Mouse (Mus musculus) liver, embryonic 16.5 days (tissue): ENCODE results near the gene Gm11116. TPM values are rescaled to one million over a fixed set of nuclear protein-coding genes. Genes with fewer than 3 reads are reported as not detected.
"Not testable (repeated sequence)": the region's sequence is repeated elsewhere in the genome, so short reads cannot be mapped to it uniquely, and the experiment has no call there.

Source experiments
- ATAC-seq: fragments of 200-750 bp; cut with Nextera tagmentation; 2 replicates; pipeline ENCODE4 v1.8.0; 2017; ENCODE audit warnings: low read depth, mild to moderate bottlenecking, moderate number of reproducible peaks, moderate library complexity
- H3K27ac ChIP-seq: fragments of 300-500 bp; sonication (generic); 2 replicates; pipeline ENCODE4 v1.5.1; 2014; ENCODE audit warnings: mild to moderate bottlenecking, low read length
- H3K27me3 ChIP-seq: fragments of 300-500 bp; sonication (generic); 2 replicates; pipeline ENCODE4 v1.6.1; 2014; ENCODE audit warnings: low read depth, low read length, mixed read lengths; ENCODE audit not compliant: control insufficient read depth, insufficient read depth
- H3K36me3 ChIP-seq: fragments of 300-500 bp; sonication (generic); 2 replicates; pipeline ENCODE4 v1.6.1; 2014; ENCODE audit warnings: mild to moderate bottlenecking; ENCODE audit not compliant: control insufficient read depth, insufficient read depth
- H3K4me1 ChIP-seq: fragments of 300-500 bp; sonication (generic); 2 replicates; pipeline ENCODE4 v1.6.1; 2014; ENCODE audit warnings: low read depth, low read length, mixed read lengths; ENCODE audit not compliant: control insufficient read depth
- H3K4me2 ChIP-seq: fragments of 300-500 bp; sonication (generic); 2 replicates; pipeline ENCODE4 v1.6.1; 2014; ENCODE audit warnings: low read depth, low read length, mixed read lengths
- H3K4me3 ChIP-seq: fragments of 300-500 bp; sonication (generic); 2 replicates; pipeline ENCODE4 v1.5.1; 2014; ENCODE audit warnings: low read depth, mild to moderate bottlenecking, low read length
- H3K9ac ChIP-seq: fragments of 300-500 bp; sonication (generic); 2 replicates; pipeline ENCODE4 v1.6.1; 2014; ENCODE audit warnings: low read depth, low read length
- H3K9me3 ChIP-seq: fragments of 300-500 bp; sonication (generic); replicated peaks from 2 replicates; pipeline ENCODE4 v1.6.1; 2016; ENCODE audit warnings: low read length; ENCODE audit not compliant: control insufficient read depth
- WGBS: fragments of 180-500 bp; shearing (Covaris S2); extraction: QIAGEN DNeasy Blood & Tissue Kit; methylation state at CpG from one replicate; pipeline ENCODE4 v1.1.7; 2014; ENCODE audit not compliant: insufficient replicate concordance; 5-methylcytosine and 5-hydroxymethylcytosine counted together
- polyA plus RNA-seq: library from polyadenylated mRNA; unstranded; fragments of >200 nt; fragmentation: Nextera tagmentation; extraction: Ambion mirVana; gene quantifications from 2 replicates; pipeline ENCODE4 v1.2.1, GENCODE M21; 2015

The Gm11116 gene
- not detected in 2 replicates for polyA plus RNA-seq

- no peaks in the 10 kb centered on the region for H3K9me3 ChIP-seq
- no peak within 1 kb of the TSS for H3K9ac ChIP-seq
- H3K4me3 ChIP-seq, result no peak within 1 kb of the TSS
- H3K27ac ChIP-seq, result no peak within 1 kb of the TSS
- no peaks in the 10 kb centered on the region for H3K4me1 ChIP-seq
- H3K4me2 ChIP-seq, result no peak within 1 kb of the TSS
- no peaks in the 10 kb centered on the region for H3K36me3 ChIP-seq
- no peak for ATAC-seq
- H3K27me3 ChIP-seq, result no peaks in the 10 kb centered on the region
- WGBS, result 44% methylated on average over 1 of the region's 1 CpGs
Measured at GRCm38 (mm10) chr5:88111430-88111829, at the start of gene Gm11116. TSS of gene Gm11116 (minus strand) at chr5:88111530.

DNA sequence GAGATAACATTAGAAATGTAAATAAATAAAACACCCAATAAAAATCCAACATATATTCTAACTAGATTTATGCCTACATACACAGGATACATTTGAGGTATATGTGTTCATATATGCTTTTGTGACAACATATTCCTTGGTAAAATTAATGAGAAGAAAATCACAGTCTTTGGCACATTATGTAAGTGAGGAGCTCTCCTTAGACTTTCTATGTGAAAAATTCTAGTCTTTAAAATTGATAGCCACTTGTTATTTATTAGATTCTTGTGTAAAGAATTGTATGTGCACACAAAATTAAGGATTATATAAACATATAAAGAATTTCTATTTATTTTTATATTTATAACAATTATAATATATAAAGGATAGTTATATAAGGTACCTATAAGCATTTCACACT lies 42.7 kb upstream of the Gm11116 start, which contains the start of gene Gm11115:
Gm11115 (minus strand) TSS at position 101 of the 400 bp plus-strand sequence.
- H3K4me1 ChIP-seq, result no peaks in the 10 kb centered on the region
- no peak within 1 kb of the TSS for H3K27ac ChIP-seq
- no peak for ATAC-seq
- no peak within 1 kb of the TSS for H3K9ac ChIP-seq
- no peaks in the 10 kb centered on the region for H3K9me3 ChIP-seq
- no peak within 1 kb of the TSS for H3K4me3 ChIP-seq
- H3K36me3 ChIP-seq, result no peaks in the 10 kb centered on the region
- no peak within 1 kb of the TSS for H3K4me2 ChIP-seq
- H3K27me3 ChIP-seq, result no peaks in the 10 kb centered on the region

GRCm38 (mm10) chr5:88086256-88086655 lies 25.1 kb downstream of the Gm11116 start, which contains the start of gene Smr2:
TSS of gene Smr2 (plus strand) at chr5:88086556.
- not testable (repeated sequence) for H3K27ac ChIP-seq, H3K9me3 ChIP-seq, H3K4me2 ChIP-seq, H3K9ac ChIP-seq, H3K4me1 ChIP-seq, H3K4me3 ChIP-seq, H3K36me3 ChIP-seq, ATAC-seq, H3K27me3 ChIP-seq

Other genes with a start within 250 kb of the Gm11116 start
- gene Odam, start 226.5 kb downstream of the Gm11116 start, polyA plus RNA-seq, result not detected in 2 replicates
- not detected in 2 replicates for gene Csn3, start 186.0 kb downstream of the Gm11116 start, polyA plus RNA-seq
- gene 2310003L06Rik, start 142.1 kb downstream of the Gm11116 start, polyA plus RNA-seq, result not detected in 2 replicates
- gene Gm28434, start 142.0 kb downstream of the Gm11116 start, polyA plus RNA-seq, result not detected in 2 replicates
- gene Cabs1, start 132.1 kb downstream of the Gm11116 start, polyA plus RNA-seq, result not detected in 2 replicates
- gene Smr3a, start 109.0 kb downstream of the Gm11116 start, polyA plus RNA-seq, result not detected in 2 replicates
- gene Smr2, start 25.0 kb downstream of the Gm11116 start, polyA plus RNA-seq, result not detected in 2 replicates
- not detected in 2 replicates for gene Gm11115, start 42.6 kb upstream of the Gm11116 start, polyA plus RNA-seq
- not detected in 2 replicates for gene Gm7714, start 157.4 kb upstream of the Gm11116 start, polyA plus RNA-seq
- gene Prol1, start 205.8 kb upstream of the Gm11116 start, polyA plus RNA-seq, result not detected in 2 replicates